Mouse (Mus musculus): ENCODE measurements around the gene Ankrd24. TPM values are rescaled to one million over a fixed set of nuclear protein-coding genes. Genes with fewer than 3 reads are reported as not detected.
"Not testable (repeated sequence)": the region's sequence is repeated elsewhere in the genome, so short reads cannot be mapped to it uniquely, and the experiment has no call there.

Ankrd24 gene
- total and polyA plus RNA-seq, 3 experiments: 7.8 to 33.7 (median 7.9) TPM

DNA sequence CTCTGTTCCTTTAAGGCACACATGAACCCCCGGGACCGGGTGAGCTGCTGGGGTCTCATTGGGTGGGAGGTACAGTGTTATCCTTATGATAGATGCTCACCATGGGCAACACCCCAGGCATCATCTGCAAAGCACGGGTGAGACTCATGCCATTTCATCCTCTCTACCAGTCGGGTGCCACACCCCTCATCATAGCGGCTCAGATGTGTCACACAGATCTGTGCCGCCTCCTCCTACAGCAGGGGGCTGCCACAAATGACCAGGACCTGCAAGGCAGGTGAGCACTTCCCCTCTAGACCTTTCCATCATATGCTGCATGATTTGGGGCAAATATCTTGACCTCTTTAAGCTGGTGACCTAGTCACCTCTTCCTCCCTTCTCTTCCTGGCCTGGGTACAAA lies 9.8 kb downstream of the Ankrd24 start:
- Histone ChIP-seq H3K4me3 (no peak overlapping the region), H3K4me1 (ENCODE audit: control insufficient read depth, insufficient read depth, low read length) (peaks cover 5% of the 10 kb centered on the region), H3K9ac (ENCODE audit: low read depth, low read length) (no peak overlapping the region), H3K27ac (no peak overlapping the region), H3K79me2 (replicated peaks; ENCODE audit: control insufficient read depth, insufficient read depth, low read length) (no peaks in the 10 kb centered on the region), H3K36me3 (ENCODE audit: control insufficient read depth, insufficient read depth, low read length) (no peaks in the 10 kb centered on the region), H3K27me3 (ENCODE audit: control insufficient read depth, insufficient read depth, low read length) (no peaks in the 10 kb centered on the region)
- intact Hi-C loops (cut with DNase I): no loop called here
- no peak for DNase-seq
- 71% methylated on average over 6 of the region's 6 CpGs for WGBS
- TF ChIP-seq EP300 (IDR thresholded peaks at IDR 0.05; ENCODE audit: insufficient read depth, low read depth, low read length): no peak
- 0 out of 2 replicates have a peak, but pooled peaks have one; percentile 16 for TF ChIP-seq POLR2A (IDR thresholded peaks at IDR 0.05; ENCODE audit: insufficient read depth, low read depth, low read length)
- no peak for TF ChIP-seq CTCF (IDR thresholded peaks at IDR 0.05)

DNA sequence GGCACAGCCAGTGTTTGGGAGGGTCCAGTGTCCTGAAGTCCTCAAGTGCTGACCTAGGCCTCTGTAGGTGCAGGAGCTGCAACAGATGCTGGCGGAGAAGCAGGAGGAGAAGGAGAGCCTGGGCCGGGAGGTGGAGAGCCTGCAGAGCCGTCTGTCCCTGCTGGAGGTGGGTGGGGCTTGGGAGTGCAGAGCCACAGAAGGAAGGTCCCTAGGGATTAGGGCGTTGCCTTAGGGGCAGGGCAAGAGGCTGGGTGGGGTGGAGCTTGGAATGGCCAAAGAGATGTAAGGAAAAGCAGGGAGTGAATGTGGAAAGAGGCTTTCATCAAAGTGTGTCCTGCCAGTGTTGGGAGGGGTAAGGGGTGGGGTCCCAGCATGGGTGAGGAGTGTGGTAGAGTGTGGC lies 12.5 kb downstream of the Ankrd24 start:
- H3K79me2 ChIP-seq (replicated peaks; ENCODE audit: control insufficient read depth, insufficient read depth, low read length); H3K27ac ChIP-seq; H3K4me1 ChIP-seq (ENCODE audit: control insufficient read depth, insufficient read depth, low read length); intact Hi-C loops (cut with DNase I); H3K27me3 ChIP-seq (ENCODE audit: control insufficient read depth, insufficient read depth, low read length); H3K36me3 ChIP-seq (ENCODE audit: control insufficient read depth, insufficient read depth, low read length); H3K4me3 ChIP-seq; H3K9ac ChIP-seq (ENCODE audit: low read depth, low read length): not testable (repeated sequence)
- peak in 1 of 2 experiments; percentile 18 for DNase-seq
- WGBS: 30% methylated on average over 4 of the region's 4 CpGs

- TF ChIP-seq POLR2A (IDR thresholded peaks at IDR 0.05; ENCODE audit: insufficient read depth, low read depth, low read length) (no peak), EP300 (IDR thresholded peaks at IDR 0.05; ENCODE audit: insufficient read depth, low read depth, low read length) (no peak), CTCF (IDR thresholded peaks at IDR 0.05) (no peak)
- H3K9ac ChIP-seq (ENCODE audit: low read depth, low read length): no peak overlapping the region
- no peaks in the 10 kb centered on the region for H3K27me3 ChIP-seq (ENCODE audit: control insufficient read depth, insufficient read depth, low read length)
- intact Hi-C loops (cut with DNase I): no loop called here
- 94% methylated on average over 2 of the region's 2 CpGs for WGBS
- DNase-seq: no peak
- no peaks in the 10 kb centered on the region for H3K36me3 ChIP-seq (ENCODE audit: control insufficient read depth, insufficient read depth, low read length)
- peaks cover 3% of the 10 kb centered on the region for H3K4me1 ChIP-seq (ENCODE audit: control insufficient read depth, insufficient read depth, low read length)
- no peaks in the 10 kb centered on the region for H3K79me2 ChIP-seq (replicated peaks; ENCODE audit: control insufficient read depth, insufficient read depth, low read length)
- no peak overlapping the region for H3K27ac ChIP-seq
- no peak overlapping the region for H3K4me3 ChIP-seq
These were observed 13.2 kb downstream of the Ankrd24 start for GRCm38 (mm10) chr10:81641566-81641965.

GRCm38 (mm10) chr10:81641978-81642647 lies 13.8 kb downstream of the Ankrd24 start:
- WGBS: 80% methylated on average over 8 of the region's 8 CpGs
- intact Hi-C loops (cut with DNase I): loop anchor here (2.0 kb wide), 1 partner anchor 15 kb away; the partner anchor contains the start of gene Sirt6
- Histone ChIP-seq H3K9ac (ENCODE audit: low read depth, low read length) (no peak overlapping the region), H3K4me3 (peak overlapping the region; percentile 72; the same call in 1 of the 2 replicates), H3K4me1 (ENCODE audit: control insufficient read depth, insufficient read depth, low read length) (peaks cover 3% of the 10 kb centered on the region), H3K36me3 (ENCODE audit: control insufficient read depth, insufficient read depth, low read length) (no peaks in the 10 kb centered on the region), H3K79me2 (replicated peaks; ENCODE audit: control insufficient read depth, insufficient read depth, low read length) (no peaks in the 10 kb centered on the region), H3K27me3 (ENCODE audit: control insufficient read depth, insufficient read depth, low read length) (no peaks in the 10 kb centered on the region), H3K27ac (no peak overlapping the region)
- DNase-seq: no peak
- TF ChIP-seq CTCF (IDR thresholded peaks at IDR 0.05): no peak
- no peak for TF ChIP-seq EP300 (IDR thresholded peaks at IDR 0.05; ENCODE audit: insufficient read depth, low read depth, low read length)
- 0 out of 2 replicates have a peak, but pooled peaks have one; percentile 17 for TF ChIP-seq POLR2A (IDR thresholded peaks at IDR 0.05; ENCODE audit: insufficient read depth, low read depth, low read length)

- DNase-seq: peak in 1 of 2 experiments; percentile 19
- Histone ChIP-seq H3K4me3 (peak overlapping the region; percentile 72), H3K36me3 (ENCODE audit: control insufficient read depth, insufficient read depth, low read length) (no peaks in the 10 kb centered on the region), H3K79me2 (replicated peaks; ENCODE audit: control insufficient read depth, insufficient read depth, low read length) (no peaks in the 10 kb centered on the region), H3K27ac (peak overlapping the region; percentile 97), H3K27me3 (ENCODE audit: control insufficient read depth, insufficient read depth, low read length) (no peaks in the 10 kb centered on the region), H3K9ac (ENCODE audit: low read depth, low read length) (peak overlapping the region; percentile 98), H3K4me1 (ENCODE audit: control insufficient read depth, insufficient read depth, low read length) (peaks cover 3% of the 10 kb centered on the region)
- WGBS: 13% methylated on average over 24 of the region's 24 CpGs
- TF ChIP-seq CTCF (IDR thresholded peaks at IDR 0.05) (no peak), POLR2A (IDR thresholded peaks at IDR 0.05; ENCODE audit: insufficient read depth, low read depth, low read length) (no peak), EP300 (IDR thresholded peaks at IDR 0.05; ENCODE audit: insufficient read depth, low read depth, low read length) (no peak)
- intact Hi-C loops (cut with DNase I): loop anchor here (2.0 kb wide), 1 partner anchor 16 kb away; the partner anchor contains the start of gene Sirt6
These were observed 14.5 kb downstream of the Ankrd24 start for GRCm38 (mm10) chr10:81642648-81643448.
